Mouse (Mus musculus): ENCODE measurements around the gene Sphk1. TPM values are rescaled to one million over a fixed set of nuclear protein-coding genes. Genes with fewer than 3 reads are reported as not detected.
"Not testable (repeated sequence)": the region's sequence is repeated elsewhere in the genome, so short reads cannot be mapped to it uniquely, and the experiment has no call there.

Sphk1 gene
- total RNA-seq (2021): 1 to 10 TPM; 2.2 TPM
- long read RNA-seq, experiment 1: 0 reads
- long read RNA-seq, experiment 2, partial matches to known transcripts: 0 of 1 reads
- long read RNA-seq, experiment 2, other reads (novel, unspliced or antisense): 0 of 1 reads

DNA sequence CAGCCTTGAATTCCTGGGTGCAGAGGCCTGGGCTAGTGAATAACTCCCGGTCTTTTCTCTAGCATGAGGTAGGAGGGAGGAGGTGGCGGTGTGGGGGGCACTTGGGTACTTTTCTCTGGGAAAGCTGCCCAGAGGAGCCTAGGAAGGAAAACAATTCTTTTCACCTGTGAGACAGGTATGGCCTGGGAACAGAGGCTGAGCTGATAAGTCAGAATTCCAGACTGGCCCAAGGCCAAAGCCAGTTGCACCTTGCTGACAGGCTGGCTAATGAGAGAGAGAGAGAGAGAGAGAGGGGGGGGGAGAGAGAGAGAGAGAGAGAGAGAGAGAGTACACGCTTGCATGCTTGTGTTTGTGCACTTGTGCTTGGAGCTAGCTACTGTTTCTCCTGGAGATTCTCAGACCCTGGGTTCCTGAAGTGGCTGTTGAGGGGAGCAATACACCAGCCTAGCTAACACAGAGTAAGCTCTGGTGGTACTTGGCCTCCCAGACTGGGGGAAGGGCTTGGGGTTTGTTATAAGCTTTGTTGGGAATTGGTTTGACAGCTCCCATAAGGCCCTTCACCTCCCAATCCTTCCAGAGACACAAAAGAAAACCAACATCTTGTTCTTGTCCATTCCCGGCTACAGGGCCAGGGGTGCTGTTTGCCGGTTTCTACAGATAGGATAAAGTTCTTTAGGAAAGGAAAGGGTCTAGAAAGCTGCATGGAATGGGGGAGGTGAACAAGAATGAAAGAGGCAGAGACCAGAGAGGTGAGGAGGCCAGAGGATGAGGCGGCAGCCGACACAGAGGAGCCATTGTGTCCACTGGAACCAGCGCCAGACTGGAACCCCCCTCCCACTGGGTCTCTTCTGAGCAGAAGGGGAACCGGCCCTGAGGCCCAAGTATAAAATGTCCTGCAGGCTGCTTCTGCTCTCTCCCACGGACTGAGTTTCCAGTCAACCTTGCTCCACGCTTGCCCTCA, at the start of gene Sphk1:
TSS of gene Sphk1 (plus strand) at position 739 of the 961 bp plus-strand sequence.
- no peak for DNase-seq (ENCODE audit: low spot score in 2 of 2)

GRCm38 (mm10) chr11:116480975-116481374, 49.8 kb upstream of the Sphk1 start:
- DNase-seq (ENCODE audit: low spot score in 2 of 2): no peak

DNA sequence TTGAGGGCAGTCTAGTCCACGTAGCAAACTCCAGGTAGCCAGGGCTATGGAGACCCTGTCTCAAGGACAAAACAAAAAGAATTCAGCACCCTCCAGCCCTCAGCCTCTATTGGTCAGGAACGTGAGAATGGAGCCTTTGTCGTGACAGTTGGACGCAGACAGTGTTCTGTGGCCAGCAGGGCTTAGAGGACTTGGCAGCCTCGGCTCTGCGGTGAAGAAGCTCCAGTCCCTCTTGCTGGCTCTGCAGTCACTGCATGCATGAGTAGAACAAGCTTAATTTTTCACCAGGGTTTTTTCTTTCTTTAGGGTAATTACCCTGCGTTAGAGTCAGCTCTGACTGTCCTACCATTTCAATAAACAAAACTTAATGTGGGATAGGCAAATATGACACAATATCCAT, 48.9 kb upstream of the Sphk1 start:
- no peak for DNase-seq (ENCODE audit: low spot score in 2 of 2)

GRCm38 (mm10) chr11:116484261-116484660, 46.5 kb upstream of the Sphk1 start:
- no peak for DNase-seq (ENCODE audit: low spot score in 2 of 2)

GRCm38 (mm10) chr11:116488207-116488606, 42.5 kb upstream of the Sphk1 start:
- no peak for DNase-seq (ENCODE audit: low spot score in 2 of 2)

DNA sequence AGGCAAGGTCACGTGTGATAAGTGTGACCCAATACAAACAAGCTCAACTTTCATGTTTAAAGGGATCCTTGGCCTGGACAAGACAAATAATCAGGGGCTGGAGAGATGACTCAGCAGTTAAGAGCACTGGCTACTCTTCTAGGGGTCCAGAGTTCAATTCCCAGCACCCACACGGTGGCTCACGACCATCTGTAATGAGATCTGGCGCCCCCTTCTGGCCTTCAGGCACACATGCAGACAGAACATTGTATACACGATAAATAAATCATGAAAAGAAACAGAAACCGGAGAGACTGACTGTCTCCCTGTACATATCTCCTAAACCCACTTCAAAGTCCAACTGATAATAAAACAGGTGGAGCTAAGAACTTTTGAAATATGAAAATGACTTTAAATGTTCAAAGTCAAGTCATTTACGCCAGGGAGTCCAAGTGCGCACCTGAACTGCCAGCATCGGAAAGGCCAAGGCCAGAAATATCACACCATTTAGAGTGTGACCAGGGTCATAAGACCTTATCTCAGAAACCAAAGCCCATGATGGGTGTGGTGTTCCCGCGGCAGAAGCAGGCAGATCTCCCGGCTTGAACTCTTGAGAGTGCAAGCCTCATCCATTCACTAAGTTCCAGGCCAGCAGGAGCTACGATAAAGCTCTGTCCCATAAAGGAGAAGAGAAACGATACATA, 41.9 kb upstream of the Sphk1 start:
- no peak for DNase-seq (ENCODE audit: low spot score in 2 of 2)

DNA sequence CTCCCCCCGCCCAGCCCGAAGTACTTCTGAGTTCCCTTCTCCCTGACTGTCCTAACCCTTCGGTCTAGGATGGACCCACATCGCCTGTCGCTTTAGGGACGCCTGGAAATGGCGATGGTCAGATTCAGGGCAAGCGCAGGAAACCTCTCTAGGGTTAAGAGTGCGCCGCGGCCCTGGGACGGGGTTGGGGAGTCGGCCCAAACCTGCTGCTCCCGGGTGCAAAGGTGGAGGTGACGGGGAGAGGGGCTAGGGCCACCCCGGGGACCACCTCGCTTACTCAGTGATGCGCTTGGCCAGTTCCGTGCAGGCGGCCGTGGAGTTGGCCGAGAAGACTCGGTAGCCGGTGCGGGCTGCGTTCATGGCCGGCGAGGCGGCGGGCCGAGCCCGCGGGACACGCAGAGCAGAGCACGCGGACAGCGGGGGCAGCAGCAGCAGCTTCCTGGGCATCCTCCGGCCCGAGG, 40.9 kb upstream of the Sphk1 start:
- DNase-seq (ENCODE audit: low spot score in 2 of 2): no peak

GRCm38 (mm10) chr11:116490232-116491107, 40.3 kb upstream of the Sphk1 start:
- DNase-seq (ENCODE audit: low spot score in 2 of 2): peak; percentile 89

GRCm38 (mm10) chr11:116491338-116491737, 39.4 kb upstream of the Sphk1 start:
- DNase-seq (ENCODE audit: low spot score in 2 of 2): no peak

DNA sequence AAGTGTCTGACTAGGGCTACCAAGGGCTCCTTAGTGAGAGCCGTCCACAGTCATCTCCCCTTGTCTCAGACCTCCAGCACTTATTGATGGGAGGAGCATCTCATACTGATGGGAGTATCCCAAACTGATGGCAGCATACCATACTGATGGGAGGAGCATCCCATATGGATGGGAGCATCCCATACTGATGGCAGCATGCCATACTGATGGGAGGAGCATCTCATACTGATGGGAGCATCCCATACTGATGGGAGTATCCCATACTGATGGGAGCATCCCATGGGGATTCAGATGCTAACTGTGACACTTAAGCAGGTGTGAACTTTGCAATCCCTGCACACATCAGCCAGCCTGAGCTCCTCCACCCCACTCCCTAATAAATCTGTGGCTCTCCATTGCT, 38.2 kb upstream of the Sphk1 start:
- DNase-seq (ENCODE audit: low spot score in 2 of 2): not testable (repeated sequence)

GRCm38 (mm10) chr11:116493191-116493590, 37.5 kb upstream of the Sphk1 start:
- DNase-seq (ENCODE audit: low spot score in 2 of 2): no peak

GRCm38 (mm10) chr11:116493795-116494252, 36.9 kb upstream of the Sphk1 start, which contains the start of gene Prpsap1:
Gene Prpsap1, minus strand, starts transcription at chr11:116494202.
- no peak for DNase-seq (ENCODE audit: low spot score in 2 of 2)

DNA sequence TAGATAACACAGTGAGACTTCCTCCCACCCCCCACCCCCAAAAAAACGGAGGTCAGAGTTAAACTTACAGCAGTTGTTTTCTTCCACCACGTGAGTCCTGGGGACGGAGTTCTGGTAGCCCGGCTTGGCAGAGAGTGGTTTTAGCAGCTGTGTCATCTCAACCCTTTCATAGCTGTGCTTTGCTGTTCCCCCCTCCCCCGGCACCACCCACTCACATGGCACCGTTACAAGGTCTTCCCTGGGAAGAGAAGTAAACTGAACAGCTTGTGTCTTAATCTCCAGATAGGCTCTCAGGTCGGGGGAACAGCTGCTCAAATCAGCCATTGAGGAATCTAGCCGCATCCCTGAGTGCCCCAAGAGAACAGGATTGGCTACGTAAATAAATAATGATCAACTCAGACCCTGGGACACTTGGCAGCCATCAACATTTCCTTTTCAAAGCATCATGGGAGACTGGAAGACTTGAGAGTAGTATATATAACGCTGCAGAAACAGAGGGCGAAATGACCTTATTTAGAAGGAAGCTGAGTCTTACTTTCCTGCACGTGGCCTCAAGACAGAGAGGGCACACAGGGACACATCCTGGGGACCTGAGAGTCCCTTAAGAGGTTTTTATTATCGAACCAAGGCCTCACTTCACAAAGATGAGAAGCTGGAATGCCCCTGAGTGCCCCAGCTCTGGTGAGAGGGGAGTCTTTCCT, 36.1 kb upstream of the Sphk1 start:
- DNase-seq (ENCODE audit: low spot score in 2 of 2): no peak

DNA sequence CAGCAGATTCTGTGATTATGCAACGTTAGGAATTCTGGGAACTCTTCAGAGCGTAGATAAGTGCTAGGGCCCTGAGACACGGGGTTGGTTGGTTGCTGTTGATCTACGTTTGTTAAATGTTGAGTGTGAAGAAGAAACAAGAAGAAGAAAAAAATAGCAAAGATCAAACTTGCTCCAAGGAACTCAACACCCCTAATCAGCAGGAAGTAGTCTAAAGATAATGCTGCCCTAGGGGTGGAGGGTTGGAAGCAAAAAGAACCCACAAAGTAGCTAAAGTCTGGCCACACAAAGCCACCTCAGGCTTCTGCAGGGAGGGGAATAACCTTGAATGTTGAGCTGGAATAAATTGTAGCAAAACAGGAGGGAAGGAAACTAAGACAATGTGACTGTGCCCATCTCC, 33.4 kb upstream of the Sphk1 start:
- no peak for DNase-seq (ENCODE audit: low spot score in 2 of 2)

- no peak for DNase-seq (ENCODE audit: low spot score in 2 of 2)
Measured at GRCm38 (mm10) chr11:116498596-116498995, 32.1 kb upstream of the Sphk1 start.

- no peak for DNase-seq (ENCODE audit: low spot score in 2 of 2)
Measured at GRCm38 (mm10) chr11:116499018-116499417, 31.7 kb upstream of the Sphk1 start.

GRCm38 (mm10) chr11:116501005-116501746, 29.5 kb upstream of the Sphk1 start:
- peak; percentile 63 to 73 for DNase-seq (ENCODE audit: low spot score in 2 of 2)

GRCm38 (mm10) chr11:116504516-116504915, 26.2 kb upstream of the Sphk1 start:
- no peak for DNase-seq (ENCODE audit: low spot score in 2 of 2)

DNA sequence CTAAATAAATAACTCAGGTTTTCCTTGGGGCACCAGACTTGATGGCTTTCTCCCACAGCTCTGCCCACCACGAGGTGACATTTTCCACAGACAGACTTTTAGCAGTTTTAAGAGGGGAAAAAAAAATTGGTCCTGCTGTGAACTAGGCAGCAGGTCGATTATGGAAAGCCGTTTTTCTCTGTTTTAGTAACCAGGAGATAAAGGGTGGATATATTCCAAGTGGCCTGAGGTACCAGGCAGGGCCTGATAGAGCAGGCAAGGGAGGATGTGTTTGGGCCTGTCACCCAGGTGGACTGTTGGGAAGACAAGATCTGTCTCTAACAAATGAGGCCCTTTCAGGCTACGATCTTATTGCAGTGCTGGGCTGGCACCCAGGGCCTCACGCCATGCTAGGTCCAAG, 25.2 kb upstream of the Sphk1 start:
- DNase-seq (ENCODE audit: low spot score in 2 of 2): no peak

Measured in layer of hippocampus, postnatal 14 days (tissue).